Mouse (Mus musculus): ENCODE measurements around the gene Fer1l5.

Fer1l5 gene

DNA sequence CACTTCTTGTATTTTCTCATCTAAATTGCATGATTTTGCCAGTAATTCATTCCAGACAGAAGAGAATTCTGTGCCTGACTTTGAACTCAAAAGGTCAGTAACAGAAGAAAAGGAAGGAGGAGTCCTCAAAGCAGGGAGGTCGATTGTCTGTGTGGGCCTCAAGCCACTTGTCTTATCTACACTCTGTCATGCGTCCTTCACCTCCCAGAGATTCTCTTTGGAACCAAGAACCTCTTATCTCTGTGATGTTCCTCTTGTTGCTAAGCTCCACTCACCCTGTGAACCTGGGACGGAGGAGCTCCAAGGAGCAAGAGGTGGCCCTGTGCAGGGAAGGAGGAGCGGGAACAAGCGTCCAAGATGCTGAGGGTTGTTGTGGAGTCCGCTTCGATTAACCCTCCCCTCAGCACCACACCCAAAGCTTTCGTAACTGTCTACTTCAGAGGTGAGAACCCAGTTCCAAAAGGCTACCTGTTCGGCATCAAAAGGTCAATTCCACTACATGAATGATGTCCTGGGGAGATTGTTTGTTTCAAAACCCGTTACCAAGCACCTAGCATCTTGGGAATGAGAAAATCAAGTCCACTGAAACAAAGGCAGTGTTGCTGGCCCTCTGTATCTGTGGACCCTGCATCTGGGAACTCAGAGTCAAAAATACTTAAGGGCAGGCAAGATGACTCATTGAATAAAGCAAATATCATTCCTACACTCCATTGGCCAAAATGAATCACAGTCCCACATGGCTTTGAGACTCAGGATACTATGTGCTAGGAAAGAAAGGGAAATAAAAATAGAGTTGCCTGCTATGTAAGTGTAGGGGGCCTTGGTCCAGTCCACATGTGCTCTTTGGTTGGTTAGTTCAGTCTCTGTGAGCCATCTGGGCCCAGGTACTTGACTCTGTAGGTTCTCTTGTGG lies at the start of gene Fer1l5:
Fer1l5 (plus strand) TSS at position 358 of the 912 bp plus-strand sequence.
- in situ Hi-C loops (cut with MseI, MboI), result no loop called here

DNA sequence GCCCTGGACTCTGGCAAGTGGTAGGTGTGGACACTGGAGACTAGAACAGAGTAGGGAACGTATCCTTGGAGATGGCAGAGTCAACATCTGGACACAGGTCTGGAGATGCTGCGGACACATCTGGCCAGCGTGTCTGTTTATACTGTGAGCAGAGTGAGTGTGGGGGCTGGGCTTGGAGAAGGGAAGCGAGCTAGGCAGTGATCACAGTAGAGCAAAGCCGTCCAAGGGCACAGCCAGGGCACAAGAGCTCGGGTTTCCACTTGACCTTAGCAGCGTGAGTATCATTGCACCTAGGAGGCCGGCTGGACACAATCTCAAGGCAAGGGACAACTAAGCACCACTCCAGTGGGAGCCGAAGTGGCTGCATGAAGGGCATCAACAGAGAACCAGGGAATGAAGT lies 49.0 kb upstream of the Fer1l5 start:
- in situ Hi-C loops (cut with MseI, MboI), result no loop called here

DNA sequence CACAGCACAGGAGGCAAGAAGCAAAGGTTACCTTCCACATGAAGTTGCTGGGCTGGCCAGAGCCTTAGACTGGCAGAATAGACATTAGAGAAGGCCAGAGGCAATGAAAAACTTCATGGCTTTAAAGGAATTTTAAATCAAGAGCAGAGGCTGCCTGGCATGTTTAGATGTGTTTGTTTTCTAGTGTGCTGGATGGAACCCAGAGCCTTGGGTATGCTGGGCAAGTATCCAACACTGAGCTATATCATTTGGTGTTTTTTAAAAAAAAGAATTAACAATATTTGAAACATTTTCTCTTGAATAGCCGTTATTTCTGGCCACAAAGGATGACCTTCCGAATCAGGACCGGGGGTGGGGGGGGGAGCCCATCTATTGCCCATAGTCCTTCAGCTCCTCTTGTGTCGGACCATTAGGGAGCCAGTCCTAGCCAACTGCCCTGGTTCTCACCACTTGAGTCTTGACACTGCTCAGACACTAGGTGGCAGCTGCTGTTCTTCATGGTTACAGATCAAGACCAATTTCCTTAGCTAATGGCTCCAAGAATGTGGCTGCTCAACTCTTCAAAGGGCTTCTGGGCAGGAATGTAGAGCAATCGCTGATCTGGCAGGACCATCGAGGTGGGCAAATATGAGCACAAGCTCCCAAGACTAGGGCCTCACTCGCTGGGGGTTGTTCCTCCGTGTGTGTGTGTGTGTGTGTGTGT lies 48.2 kb upstream of the Fer1l5 start:
- in situ Hi-C loops (cut with MseI, MboI), result no loop called here

DNA sequence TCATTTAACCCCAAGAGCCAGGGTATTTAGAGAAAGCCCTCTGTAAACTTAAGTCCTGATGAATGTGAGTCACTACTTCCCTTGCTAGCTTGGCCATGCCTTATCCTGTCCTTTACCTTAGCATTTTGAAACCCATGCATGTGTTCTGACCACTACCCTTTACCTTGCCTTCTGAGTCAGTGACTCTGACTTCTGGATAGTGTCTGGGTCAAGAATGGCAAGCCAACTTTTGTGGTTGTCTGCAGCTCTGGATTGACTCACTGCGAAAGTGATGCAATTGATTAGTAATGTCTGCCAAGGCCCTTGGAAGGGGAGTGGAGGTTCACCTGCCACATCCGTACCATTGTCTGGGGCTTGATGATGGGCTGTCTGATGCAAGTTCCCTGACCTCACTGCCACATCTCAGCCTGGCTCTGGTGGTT lies 46.2 kb upstream of the Fer1l5 start:
- in situ Hi-C loops (cut with MseI, MboI), result no loop called here

DNA sequence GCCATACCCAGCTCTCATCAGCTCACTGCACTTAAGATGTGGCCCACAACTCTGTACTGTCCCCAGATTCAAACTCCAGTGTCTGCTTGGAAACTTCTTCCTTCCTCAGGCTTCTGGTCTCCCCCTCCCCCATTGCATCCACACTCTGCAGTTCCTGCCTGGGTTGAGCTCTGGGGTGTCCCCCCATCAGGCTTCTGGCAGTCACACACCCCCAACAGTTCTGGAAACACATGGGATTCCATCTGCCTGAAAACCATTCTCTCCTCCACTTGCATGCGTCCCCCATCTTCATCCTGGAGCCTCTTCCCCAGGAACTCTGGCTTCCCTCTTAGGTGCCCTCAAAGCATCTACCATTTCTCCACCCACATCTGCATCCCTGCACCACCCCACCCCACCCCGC lies 45.3 kb upstream of the Fer1l5 start:
- in situ Hi-C loops (cut with MseI, MboI), result no loop called here

DNA sequence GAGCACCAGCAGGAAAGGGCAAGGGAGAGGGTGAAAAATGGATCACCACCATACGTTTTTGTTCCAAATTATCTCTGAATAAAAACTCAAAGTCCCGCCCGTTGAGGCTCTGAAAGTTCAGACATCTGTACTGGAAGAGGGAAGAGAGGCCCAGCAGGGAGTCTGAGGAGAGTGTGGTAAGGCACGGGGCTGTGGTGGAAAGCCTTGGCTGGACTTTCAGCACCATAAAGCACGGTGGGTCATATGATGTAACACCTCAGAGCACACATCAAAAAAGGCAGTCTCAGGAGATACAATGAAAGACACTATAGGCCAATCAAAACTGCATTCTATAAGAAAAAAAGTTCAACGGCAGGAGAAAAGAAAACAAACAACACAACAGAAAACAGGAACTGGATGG lies 40.3 kb upstream of the Fer1l5 start:
- in situ Hi-C loops (cut with MseI, MboI), result no loop called here

DNA sequence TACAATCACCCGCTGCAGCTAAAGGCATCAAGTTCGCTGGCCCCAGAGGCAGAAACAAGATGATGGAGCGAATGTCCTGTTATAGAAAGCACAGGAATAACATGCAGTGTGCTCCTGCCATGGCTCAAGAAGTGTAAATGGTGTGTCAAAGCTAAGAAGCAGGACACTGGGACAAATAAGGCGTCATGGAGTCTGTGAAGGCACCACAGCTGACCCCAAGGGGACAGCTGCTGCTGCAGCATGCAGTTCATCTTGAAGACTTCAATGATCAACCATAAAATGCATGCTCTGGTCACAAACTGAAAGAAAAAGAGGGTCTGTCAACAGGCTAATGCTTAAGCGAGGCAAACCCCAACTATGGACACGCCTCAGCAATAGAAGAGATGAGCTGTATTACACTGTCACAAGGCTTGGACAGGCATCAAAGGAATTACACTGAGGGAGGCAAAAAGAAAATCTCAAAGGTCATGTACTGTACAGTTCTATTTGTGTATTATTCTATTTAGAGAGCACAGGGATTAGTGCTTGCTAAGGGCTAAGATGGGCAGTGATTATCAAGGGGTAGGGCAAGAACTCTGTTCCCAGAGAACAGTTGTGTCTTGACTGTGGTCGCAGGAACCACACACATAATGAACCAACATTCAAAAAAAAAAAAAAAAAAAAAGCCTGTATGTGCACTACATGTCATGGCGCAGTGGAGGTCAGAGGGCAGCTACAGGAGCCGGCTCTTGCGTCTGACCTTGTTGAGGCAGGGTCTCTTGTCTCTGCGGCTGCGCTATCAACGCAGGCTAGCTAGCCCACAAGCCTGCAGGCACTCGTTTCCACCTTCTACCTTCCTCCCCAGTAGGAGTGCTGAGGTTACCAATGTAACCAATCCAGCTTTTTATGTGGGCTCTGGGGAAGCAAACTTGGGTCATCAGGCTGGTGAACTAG lies 38.9 kb upstream of the Fer1l5 start:
- in situ Hi-C loops (cut with MseI, MboI), result no loop called here

DNA sequence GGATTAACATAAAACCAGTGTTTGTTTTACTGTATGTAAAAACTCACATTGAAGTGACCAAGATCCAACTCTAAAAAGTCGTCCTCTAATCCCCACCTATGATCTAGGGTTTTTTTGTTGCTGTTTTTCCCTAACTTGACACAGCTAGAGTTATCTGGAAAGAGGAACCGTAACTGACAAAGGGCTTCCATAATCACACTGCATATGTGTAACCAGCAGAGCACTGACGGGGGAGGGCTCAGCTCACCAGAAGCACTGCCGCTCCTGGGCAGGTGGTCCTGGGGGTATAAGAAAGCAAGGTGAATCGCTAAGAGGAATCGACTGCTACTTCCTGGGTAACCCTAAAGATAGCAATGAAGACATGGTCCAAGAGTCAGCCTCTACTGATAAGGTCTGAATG lies 29.5 kb upstream of the Fer1l5 start:
- in situ Hi-C loops (cut with MseI, MboI), result no loop called here

DNA sequence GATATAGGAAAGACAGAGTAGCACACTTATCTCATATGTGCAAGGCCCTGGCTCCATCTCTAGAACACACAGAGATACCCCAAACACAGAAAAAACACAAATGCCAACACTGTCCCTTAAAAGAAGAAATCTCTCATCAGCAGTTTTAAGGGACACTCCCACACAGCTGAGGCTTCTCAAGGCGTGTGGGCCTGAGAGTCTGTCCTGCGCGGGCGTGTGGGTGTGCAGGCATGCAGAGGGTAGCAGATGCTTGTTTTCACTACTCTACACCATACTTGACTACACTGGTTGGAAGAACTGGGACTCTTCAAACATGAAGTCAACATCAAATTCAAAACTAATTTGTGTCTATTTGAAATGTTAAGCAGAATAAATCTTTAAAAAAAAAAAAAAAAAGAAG lies 19.7 kb upstream of the Fer1l5 start:
- in situ Hi-C loops (cut with MseI, MboI), result no loop called here

DNA sequence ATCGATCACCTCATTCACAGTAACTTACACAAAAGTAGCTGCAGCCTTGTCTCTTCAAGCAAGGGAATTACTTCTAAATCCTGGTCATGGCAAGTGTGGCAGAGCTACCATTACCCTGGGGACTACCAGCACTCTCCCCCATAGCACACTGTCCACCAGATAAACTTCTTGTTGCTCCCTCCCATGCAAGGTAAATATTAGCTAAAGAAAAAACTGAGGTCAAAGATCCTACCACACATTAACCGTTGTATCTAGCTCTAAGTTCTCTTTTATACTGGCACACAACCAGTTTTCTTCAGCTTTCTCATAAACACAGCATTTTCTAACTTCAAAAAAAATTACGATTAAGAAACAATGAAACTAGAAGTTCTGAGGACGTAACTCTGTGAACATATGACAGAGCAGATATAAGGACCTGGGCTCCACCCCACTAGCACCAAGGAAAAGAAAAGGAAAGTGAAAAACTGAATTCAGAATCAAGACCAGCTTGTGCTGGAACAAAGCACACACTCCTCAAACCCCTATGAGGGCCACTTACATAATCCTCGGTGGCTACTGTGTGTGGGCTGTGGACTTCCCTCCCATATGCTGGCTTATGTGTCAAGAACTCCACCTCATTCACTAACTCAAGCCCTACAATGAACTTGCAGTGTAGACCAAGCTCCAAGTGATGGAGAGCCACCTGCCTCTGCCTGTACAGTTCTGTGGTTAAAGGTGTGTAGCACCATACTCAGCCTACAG lies 15.0 kb upstream of the Fer1l5 start:
- in situ Hi-C loops (cut with MseI, MboI), result no loop called here

DNA sequence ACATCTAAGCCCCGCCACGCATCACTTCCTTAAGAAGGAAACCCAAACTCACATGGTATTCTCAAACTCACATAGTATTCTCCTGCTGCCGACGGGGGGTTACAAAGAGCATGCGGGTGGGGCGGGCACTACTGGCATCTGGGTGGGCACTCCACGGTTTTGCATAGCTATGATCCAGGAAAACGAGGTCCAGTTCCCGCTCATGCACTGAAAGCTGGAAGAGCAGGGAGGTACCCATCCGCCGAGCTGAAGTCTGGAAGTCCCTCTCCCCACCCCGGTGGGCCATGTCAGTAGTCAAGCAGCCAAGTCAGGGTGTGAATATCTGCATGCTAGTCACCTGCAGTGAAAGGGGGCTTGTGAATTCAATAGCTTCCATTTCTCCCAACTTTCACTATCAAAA lies 4.4 kb upstream of the Fer1l5 start:
- in situ Hi-C loops (cut with MseI, MboI), result loop anchor here in 1 of 2 experiments (10.0 kb wide), 1 partner anchor 107 kb away; the partner anchor contains the start of gene Cnnm4

DNA sequence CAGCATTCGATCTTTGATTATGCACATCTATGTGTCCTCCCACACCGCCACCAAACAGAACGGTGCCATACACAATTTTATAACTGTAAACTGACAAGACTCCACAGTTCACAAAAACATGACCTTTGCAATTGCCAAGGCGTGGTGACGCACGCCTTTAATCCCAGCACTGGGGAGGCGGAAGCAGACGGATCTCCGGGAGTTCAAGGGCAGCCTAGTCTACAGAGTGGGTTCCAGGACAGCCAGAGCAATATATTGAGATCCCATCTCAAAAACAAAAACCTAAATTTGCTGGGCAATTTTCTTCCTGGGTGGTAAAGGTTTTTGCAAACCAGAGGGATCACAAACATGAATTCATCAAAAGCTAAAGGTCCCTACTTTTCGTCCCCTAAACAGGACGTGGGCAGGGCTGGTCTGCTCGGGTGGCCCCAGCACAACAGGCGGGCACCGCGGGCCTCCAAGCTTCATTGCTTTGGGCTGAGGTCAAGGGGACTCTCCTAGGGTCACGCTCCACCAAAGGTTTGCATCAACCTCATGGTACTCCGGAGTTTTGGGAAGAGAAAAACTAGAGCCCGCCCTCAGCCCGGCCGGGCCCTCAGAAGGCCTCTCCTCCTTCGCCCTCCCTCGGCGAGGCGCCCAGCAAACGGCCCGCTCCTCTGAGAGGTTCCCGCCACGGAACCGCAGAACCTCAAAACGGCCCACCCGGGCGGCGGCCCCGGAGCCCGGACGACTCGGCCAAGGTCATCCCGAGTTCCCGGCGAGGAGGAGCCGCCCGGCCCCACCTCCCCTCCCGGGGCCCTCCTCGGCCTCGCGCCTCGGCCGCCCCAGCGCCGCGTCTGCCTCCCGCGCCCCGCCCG lies 3.8 kb upstream of the Fer1l5 start:
- in situ Hi-C loops (cut with MseI, MboI), result loop anchor here in 1 of 2 experiments (10.0 kb wide), 1 partner anchor 106 kb away; the partner anchor contains the start of gene Cnnm4

DNA sequence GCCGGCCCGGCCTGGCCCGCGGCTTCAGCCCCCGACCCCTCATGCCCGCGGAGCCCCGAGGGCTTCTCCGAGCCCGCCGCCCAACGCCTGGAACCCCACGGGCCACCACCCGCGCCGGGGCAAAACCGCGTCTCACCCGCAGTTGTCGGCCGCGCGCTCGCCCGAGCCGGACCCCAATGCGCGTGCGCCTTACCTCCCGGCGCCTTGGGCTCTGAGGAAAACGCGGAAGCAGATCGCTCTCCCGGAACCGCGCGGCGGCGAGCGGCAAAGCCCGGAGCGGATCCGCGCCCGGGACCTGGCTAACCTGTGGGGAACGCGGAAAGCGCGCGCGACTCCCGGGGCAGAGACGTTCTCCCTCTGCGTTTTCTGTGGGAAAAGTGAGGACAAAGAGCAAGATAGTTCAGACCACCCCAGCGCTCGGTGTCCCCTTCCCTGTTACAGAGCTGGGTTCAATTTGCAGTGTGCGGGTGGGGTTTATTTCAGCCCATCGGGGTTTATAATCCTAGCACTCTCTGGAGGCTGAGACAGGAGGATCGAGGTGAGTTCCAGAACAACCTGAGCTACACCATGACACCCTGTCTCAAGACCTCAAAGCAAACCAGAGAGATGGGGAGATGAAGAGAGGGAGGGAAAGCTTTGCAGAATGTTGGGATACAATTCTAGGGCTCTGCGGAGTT lies 3.0 kb upstream of the Fer1l5 start, which contains the start of gene Kansl3:
Kansl3 (minus strand) TSS at position 213 of the 677 bp plus-strand sequence.
- in situ Hi-C loops (cut with MseI, MboI), result loop anchor here in 1 of 2 experiments (10.0 kb wide), 1 partner anchor 106 kb away; the partner anchor contains the start of gene Cnnm4

DNA sequence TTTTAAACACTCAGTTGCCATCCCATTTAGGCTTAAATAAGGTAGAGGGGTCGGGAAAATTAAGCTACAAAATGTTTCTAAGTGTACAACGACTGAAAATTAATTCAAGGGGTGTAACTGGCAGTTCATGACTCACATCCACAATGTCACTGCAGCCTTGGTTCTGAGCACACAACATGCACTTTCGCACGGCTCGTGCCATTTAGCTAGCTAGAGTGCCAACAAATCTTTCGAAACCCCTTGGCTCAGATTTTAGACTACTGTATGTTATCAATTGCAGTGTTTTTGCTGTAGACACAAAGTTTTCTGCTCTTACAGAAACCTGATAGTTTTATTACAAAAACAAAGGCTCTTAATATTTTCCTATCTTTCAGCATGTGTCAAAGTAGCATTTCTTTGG lies 1.2 kb upstream of the Fer1l5 start:
- in situ Hi-C loops (cut with MseI, MboI), result no loop called here

DNA sequence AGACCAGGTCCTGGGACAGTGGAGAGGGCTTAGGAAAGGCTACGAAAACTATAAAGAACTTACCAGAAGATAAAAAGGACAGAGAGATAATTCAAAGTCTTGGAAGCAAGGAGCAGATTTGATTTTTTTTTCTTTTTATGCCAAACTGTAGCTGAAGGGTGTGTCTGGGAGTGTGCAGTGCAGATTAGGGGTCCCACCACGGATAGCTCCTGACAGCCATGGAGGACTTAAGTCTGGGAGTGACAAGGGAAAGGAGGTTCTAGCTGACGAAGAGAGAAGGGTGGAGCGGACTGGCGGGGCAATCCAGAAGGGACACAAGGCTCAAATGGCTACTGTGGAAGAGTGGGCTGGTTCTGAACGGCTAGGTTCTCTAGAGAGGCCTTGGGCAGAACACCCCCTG lies 6.8 kb downstream of the Fer1l5 start:
- in situ Hi-C loops (cut with MseI, MboI), result no loop called here

DNA sequence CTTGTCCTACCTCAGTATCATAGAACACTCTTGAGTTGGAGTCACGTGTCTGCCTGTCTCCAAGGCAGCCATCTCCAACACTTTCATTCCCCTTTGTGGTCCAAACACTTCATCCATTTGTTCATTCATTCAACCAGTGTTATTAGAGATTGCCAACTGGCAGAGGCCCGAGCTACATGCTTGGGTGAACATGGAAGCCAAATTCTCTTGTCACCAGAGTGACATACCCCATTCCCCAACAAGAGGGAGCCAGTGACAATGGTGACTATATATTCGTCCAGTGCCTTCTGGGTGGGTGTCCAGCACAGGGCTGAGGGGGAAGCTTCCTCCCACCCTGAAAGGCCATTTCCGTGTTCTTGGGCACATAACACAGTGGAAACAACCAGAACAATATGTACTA lies 7.5 kb downstream of the Fer1l5 start:
- in situ Hi-C loops (cut with MseI, MboI), result no loop called here

DNA sequence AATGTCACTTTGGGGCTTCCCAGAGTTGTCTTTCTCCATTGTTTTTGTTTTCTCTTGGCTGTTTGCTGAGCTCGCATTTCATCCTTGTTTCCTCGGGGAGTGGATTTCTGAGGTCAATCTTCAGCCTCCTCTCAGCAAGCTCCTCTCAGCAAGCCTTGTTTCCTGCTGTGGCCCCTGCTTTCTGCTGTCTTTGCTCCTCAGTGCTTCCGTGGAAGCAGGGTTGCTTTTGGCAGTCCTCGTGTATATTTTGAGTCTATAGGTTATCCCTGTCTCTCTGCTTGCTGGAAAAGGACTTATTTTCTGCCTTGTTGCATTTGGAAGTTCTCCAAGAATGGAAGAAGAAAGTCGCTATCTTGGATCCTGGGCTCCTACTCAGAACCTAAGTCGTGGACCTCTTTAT lies 24.9 kb downstream of the Fer1l5 start:
- in situ Hi-C loops (cut with MseI, MboI), result no loop called here

DNA sequence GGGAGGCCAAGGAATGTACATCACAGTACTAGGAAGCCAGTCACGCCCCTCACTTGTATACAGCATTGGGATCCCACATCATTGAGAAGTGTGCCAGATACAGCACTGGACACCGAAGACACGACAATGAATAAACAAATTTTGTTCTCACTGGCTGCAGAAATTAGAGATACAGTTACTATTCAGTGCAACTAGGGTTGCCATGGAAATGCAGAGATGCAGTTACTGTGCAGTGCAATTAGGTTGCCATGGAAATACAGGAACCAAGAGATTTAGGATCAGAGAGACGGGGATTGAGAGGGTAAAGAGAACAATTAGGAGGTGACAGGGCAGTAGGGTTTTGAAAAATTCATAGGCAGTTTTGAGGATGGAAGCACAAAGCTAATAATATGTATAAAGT lies 29.4 kb downstream of the Fer1l5 start:
- in situ Hi-C loops (cut with MseI, MboI), result no loop called here

DNA sequence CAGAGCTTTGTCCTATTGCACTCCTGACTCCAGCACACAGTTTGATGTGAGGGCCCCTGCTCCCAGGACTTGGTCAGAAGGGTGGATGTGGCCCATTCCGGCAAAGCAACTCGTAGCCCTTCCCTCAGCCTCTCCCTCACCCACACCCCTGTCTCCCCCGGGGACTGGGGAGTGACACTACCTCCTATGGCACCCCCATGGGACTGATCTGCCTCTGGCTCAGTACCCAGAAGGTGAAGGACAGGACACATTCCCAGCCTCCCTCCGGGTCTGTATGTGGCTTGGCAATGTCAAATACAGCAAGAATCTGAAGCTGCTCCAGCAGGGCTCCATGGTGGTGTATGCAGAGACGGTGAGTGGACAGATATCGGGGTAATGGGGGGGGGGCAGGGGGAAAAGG lies 32.4 kb downstream of the Fer1l5 start:
- in situ Hi-C loops (cut with MseI, MboI), result no loop called here

All from mouse trophoblast stem cell (cell line).